Mouse (Mus musculus) spleen, adult 2 months (tissue): Measurements from ENCODE around the gene Fmnl3. TPM values are rescaled to one million over a fixed set of nuclear protein-coding genes. Genes with fewer than 3 reads are reported as not detected.

Source experiments
- DNase-seq, 2 experiments: peaks; one replicate each; pipeline versions ENCODE4 v3.0.0 to v3.0.0-alpha.2; 2012 to 2021; ENCODE audit warnings: low spot score in 2 of 2, low read depth in 1 of 2
- H3K27ac ChIP-seq: fragments of 200-500 bp; 2 replicates; pipeline ENCODE4 v1.5.1; 2012; ENCODE audit warnings: low read length, inconsistent platforms; ENCODE audit not compliant: insufficient read depth
- H3K27me3 ChIP-seq: fragments of 200-500 bp; 2 replicates; pipeline ENCODE4 v1.6.1; 2012; ENCODE audit warnings: mild to moderate bottlenecking, moderate library complexity, low read length, inconsistent platforms; ENCODE audit not compliant: control insufficient read depth, insufficient read depth
- H3K36me3 ChIP-seq: fragments of 200-500 bp; 2 replicates; pipeline ENCODE4 v1.6.1; 2012; ENCODE audit warnings: mild to moderate bottlenecking, low read length, inconsistent platforms; ENCODE audit not compliant: control insufficient read depth, insufficient read depth
- H3K4me1 ChIP-seq: fragments of 200-500 bp; 2 replicates; pipeline ENCODE4 v1.6.1; 2011; ENCODE audit warnings: inconsistent platforms; ENCODE audit not compliant: control insufficient read depth, insufficient read depth, insufficient read length
- H3K4me3 ChIP-seq: fragments of 200-500 bp; 2 replicates; pipeline ENCODE4 v1.5.1; 2011; ENCODE audit warnings: mild to moderate bottlenecking, inconsistent platforms; ENCODE audit not compliant: insufficient read depth, insufficient read length; ENCODE audit errors: extremely low read depth
- CTCF ChIP-seq: fragments of 200-500 bp; IDR thresholded peaks from 2 replicates; pipeline ENCODE4 v1.5.1; 2011; ENCODE audit warnings: mild to moderate bottlenecking, inconsistent platforms; ENCODE audit not compliant: insufficient read depth, insufficient read length, insufficient replicate concordance; ENCODE audit errors: extremely low read depth
- POLR2A ChIP-seq: fragments of 200-500 bp; IDR thresholded peaks from 2 replicates; pipeline ENCODE4 v1.6.1; 2011; ENCODE audit warnings: low read depth, low read length, inconsistent platforms
- WGBS: fragments of 180-500 bp; shearing (Covaris S2); methylation state at CpG from one replicate; pipeline ENCODE4 v1.1.7; 2018; 5-methylcytosine and 5-hydroxymethylcytosine counted together
- polyA plus RNA-seq: library from polyadenylated mRNA; depleted of rRNA; stranded (reverse); fragments of >200 nt; gene quantifications from 2 replicates; pipeline ENCODE4 v1.2.3, GENCODE M21; 2012

Gene Fmnl3
- polyA plus RNA-seq, 1 experiment = 25.6 TPM

GRCm38 (mm10) chr15:99309549-99309948 is 60.7 kb downstream of the Fmnl3 start:
- Histone ChIP-seq H3K4me3 (no peak overlapping the region), H3K27ac (no peak overlapping the region), H3K27me3 (no peaks in the 10 kb centered on the region), H3K36me3 (no peaks in the 10 kb centered on the region), H3K4me1 (no peaks in the 10 kb centered on the region)
- TF ChIP-seq CTCF = no peak
- no peak for TF ChIP-seq POLR2A
- no peak for DNase-seq
- 92% methylated on average over 9 of the region's 9 CpGs for WGBS

- Histone ChIP-seq H3K27ac (no peak overlapping the region), H3K27me3 (no peaks in the 10 kb centered on the region), H3K4me3 (no peak overlapping the region), H3K36me3 (no peaks in the 10 kb centered on the region), H3K4me1 (no peaks in the 10 kb centered on the region)
- no peak for DNase-seq
- no peak for TF ChIP-seq POLR2A
- no peak for TF ChIP-seq CTCF
- 90% methylated on average over 9 of the region's 9 CpGs for WGBS
Observed at GRCm38 (mm10) chr15:99307476-99307875, 62.8 kb downstream of the Fmnl3 start.

DNA sequence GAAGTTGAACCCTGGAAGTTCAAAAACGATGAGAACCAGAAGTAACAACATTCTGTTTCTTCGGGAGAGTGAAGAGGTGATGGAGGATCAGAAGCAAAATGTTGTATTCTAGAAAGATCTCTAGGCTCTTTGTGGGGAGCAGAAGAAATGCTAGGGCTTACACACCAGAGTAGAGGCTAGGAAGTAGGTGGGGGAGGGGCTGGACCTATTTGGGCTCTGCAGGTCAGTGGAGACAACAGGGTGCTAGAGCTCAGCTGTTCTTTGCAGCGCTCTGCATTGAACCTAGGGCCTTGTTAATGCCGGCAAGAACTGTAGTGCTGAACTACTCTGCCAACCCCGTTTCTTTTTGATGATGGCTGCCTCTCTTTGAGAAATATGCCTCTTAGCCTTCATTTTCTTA is 74.1 kb downstream of the Fmnl3 start:
- 45% methylated on average over 5 of the region's 5 CpGs for WGBS
- TF ChIP-seq CTCF = no peak
- DNase-seq = no peak
- Histone ChIP-seq H3K4me1 (no peaks in the 10 kb centered on the region; the same call in 1 of the 2 replicates), H3K27ac (no peak overlapping the region), H3K4me3 (no peak overlapping the region), H3K27me3 (0 out of 2 replicates have a peak, but pooled peaks cover 2% of the 10 kb centered on the region), H3K36me3 (no peaks in the 10 kb centered on the region)

DNA sequence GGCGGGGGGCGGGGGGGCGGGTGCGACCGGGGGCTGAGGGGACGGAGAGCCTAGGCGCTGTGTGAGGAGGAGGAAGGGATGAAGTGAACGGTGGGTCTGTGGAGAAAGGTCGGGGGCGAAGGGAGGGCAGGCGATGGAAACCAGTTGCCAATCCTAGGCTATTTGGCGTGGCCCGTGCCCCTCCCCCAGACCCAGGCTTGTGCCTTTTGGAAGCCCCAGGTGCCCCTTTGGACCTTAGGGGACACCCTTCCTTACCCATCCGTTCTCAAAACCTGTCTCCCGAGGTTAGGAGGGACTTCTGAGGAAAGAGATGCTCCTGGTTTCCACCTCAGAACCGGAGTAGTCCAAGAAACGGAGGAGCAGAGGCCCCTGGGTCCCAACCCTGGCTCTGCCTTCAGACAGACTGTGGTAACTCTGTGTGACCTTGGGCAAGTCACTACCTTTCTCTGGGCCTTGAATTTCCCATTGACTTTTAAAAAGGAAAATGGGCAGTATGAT is 74.7 kb downstream of the Fmnl3 start, which contains the start of gene Fam186b:
Gene Fam186b, minus strand, starts transcription at position 405 of the 498 bp plus-strand sequence.
- WGBS = 13% methylated on average over 14 of the region's 17 CpGs
- 0 out of 2 replicates have a peak, but pooled peaks cover 2% of the 10 kb centered on the region for H3K27me3 ChIP-seq
- no peak for DNase-seq
- H3K27ac ChIP-seq = no peak within 1 kb of the TSS
- H3K36me3 ChIP-seq = no peaks in the 10 kb centered on the region
- no peaks in the 10 kb centered on the region; the same call in 1 of the 2 replicates for H3K4me1 ChIP-seq
- TF ChIP-seq CTCF = no peak
- no peak for TF ChIP-seq POLR2A
- H3K4me3 ChIP-seq = peak within 1 kb of the TSS; percentile 73

DNA sequence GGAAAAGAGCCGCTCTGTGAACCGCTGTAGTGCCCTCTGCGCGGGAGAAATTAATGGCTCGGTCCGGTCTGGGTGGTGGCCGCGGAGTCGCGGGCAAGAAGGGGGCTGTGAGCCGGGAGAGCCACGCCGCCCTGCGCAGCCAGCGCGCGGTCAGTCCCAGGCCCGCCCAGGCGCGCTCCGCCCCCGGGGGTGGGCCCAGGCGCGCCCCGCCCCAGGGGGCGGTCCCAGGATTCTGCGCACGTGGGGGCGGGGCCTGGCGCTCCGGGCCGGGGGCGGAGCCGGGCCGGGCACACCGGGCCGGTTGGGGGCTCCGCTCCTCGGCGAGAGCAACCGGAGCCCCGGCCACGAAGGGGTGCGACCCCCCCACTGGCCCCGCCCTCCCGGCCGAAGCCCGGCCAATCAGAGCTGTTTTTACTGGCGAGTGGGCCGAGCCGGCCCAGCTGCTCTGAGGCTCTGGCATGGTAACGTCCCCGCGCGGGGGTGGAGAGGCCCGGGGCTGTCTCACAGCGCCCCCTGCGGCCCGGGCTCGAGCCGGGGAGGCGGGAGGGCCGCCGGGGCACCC is 75.4 kb downstream of the Fmnl3 start, which contains the start of gene Prpf40b:
Gene Prpf40b, plus strand, starts transcription at position 275 of the 562 bp plus-strand sequence.
- 0 out of 2 replicates have a peak, but pooled peaks cover 2% of the 10 kb centered on the region for H3K27me3 ChIP-seq
- H3K36me3 ChIP-seq = no peaks in the 10 kb centered on the region
- no peaks in the 10 kb centered on the region; the same call in 1 of the 2 replicates for H3K4me1 ChIP-seq
- no peak within 1 kb of the TSS for H3K27ac ChIP-seq
- WGBS = under 1% methylated on average over 64 of the region's 64 CpGs
- peak within 1 kb of the TSS; percentile 73 for H3K4me3 ChIP-seq
- DNase-seq = peak; percentile 63 to 83
- TF ChIP-seq CTCF (0 out of 2 replicates have a peak, but pooled peaks have one; percentile 24), POLR2A (no peak)

GRCm38 (mm10) chr15:99294287-99294686 is 76.0 kb downstream of the Fmnl3 start:
- Histone ChIP-seq H3K27me3 (0 out of 2 replicates have a peak, but pooled peaks cover 2% of the 10 kb centered on the region), H3K36me3 (no peaks in the 10 kb centered on the region), H3K4me3 (peak overlapping the region; percentile 73), H3K27ac (no peak overlapping the region), H3K4me1 (no peaks in the 10 kb centered on the region; the same call in 1 of the 2 replicates)
- no peak for TF ChIP-seq CTCF
- TF ChIP-seq POLR2A = no peak
- 2% methylated on average over 16 of the region's 16 CpGs for WGBS
- DNase-seq = no peak

GRCm38 (mm10) chr15:99290586-99290985 is 79.7 kb downstream of the Fmnl3 start:
- DNase-seq = no peak
- H3K27me3 ChIP-seq = 0 out of 2 replicates have a peak, but pooled peaks cover 2% of the 10 kb centered on the region
- 91% methylated on average over 11 of the region's 11 CpGs for WGBS
- H3K4me1 ChIP-seq = no peaks in the 10 kb centered on the region; the same call in 1 of the 2 replicates
- H3K36me3 ChIP-seq = no peaks in the 10 kb centered on the region
- H3K4me3 ChIP-seq = no peak overlapping the region
- TF ChIP-seq CTCF (no peak), POLR2A (no peak)
- H3K27ac ChIP-seq = no peak overlapping the region
